8 mouse cellular contexts compared by ENCODE assay signal in the genomic region with DNA sequence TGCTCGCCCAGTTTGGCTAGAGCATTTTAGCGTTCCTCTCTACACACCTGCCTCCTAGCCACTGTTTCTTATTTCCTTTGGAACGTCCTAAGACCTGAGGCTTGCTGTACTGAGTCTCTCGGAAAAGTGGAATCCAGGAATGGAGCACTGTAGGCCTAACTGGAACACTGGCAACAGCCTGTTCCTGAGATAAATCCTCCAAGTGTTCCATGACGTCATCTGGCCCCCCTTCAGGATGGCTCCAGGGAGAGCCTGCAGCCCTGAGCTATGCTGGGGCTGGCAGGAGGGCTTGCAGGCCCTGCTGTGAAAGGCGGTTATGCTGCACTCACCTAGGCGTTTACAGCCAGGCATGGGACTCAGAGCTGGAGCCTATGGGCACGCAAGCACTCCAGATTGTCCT.
DNase-seq lines count a peak whose midpoint lies in the region; ATAC-seq and TF ChIP-seq lines count a peak whose summit lies in the region.

No protein-coding gene starts in this region.

- no peak for TF ChIP-seq CTCF in testis, adult 2 months (IDR thresholded peaks at IDR 0.05; ENCODE audit: control insufficient read depth, insufficient read depth, insufficient replicate concordance, low read depth, low read length)

- peak; percentile 47 for DNase-seq in cerebellum, adult 11-12 months
- no peak for DNase-seq in cerebellum, postnatal 4 days (ENCODE audit: low spot score in 2 of 2)
- peak; percentile 50 for DNase-seq in NIH3T3 (ENCODE audit: low read depth)
- peak; percentile 77 for DNase-seq in embryonic facial prominence, embryonic 14.5 days (ENCODE audit: low spot score)
- DNase-seq in heart, postnatal 4 days = peak; percentile 80

- H3K9ac ChIP-seq in embryonic facial prominence, embryonic 14.5 days (ENCODE audit: low read depth, low read length) = no peak overlapping the region
- H3K9ac ChIP-seq in limb, embryonic 15.5 days = no peak overlapping the region
- no peak overlapping the region for H3K9ac ChIP-seq in hindbrain, embryonic 16.5 days (ENCODE audit: low read depth, low read length)

- no peaks in the 10 kb centered on the region for H3K27me3 ChIP-seq in embryonic facial prominence, embryonic 14.5 days (replicated peaks; ENCODE audit: control insufficient read depth, insufficient read depth, low read length)
- no peaks in the 10 kb centered on the region for H3K27me3 ChIP-seq in limb, embryonic 15.5 days
- H3K27me3 ChIP-seq in testis, adult 2 months (ENCODE audit: control insufficient read depth, insufficient read depth, low read length) = no peaks in the 10 kb centered on the region
- no peaks in the 10 kb centered on the region for H3K27me3 ChIP-seq in hindbrain, embryonic 16.5 days (replicated peaks; ENCODE audit: control insufficient read depth, insufficient read depth, low read length)

- H3K4me3 ChIP-seq in embryonic facial prominence, embryonic 14.5 days (ENCODE audit: low read depth, low read length) = no peak overlapping the region
- no peak overlapping the region for H3K4me3 ChIP-seq in limb, embryonic 15.5 days
- H3K4me3 ChIP-seq in testis, adult 2 months (ENCODE audit: control insufficient read depth, low read depth, low read length) = peak overlapping the region; percentile 15
- H3K4me3 ChIP-seq in hindbrain, embryonic 16.5 days (ENCODE audit: low read length) = no peak overlapping the region

- no peaks in the 10 kb centered on the region for H3K36me3 ChIP-seq in embryonic facial prominence, embryonic 14.5 days (ENCODE audit: control insufficient read depth, insufficient read depth, low read length)
- no peaks in the 10 kb centered on the region for H3K36me3 ChIP-seq in limb, embryonic 15.5 days
- no peaks in the 10 kb centered on the region for H3K36me3 ChIP-seq in testis, adult 2 months (ENCODE audit: control insufficient read depth, insufficient read depth, low read length)
- no peaks in the 10 kb centered on the region for H3K36me3 ChIP-seq in hindbrain, embryonic 16.5 days (ENCODE audit: control insufficient read depth, insufficient read depth, low read length)

- no peak for TF ChIP-seq POLR2A in testis, adult 2 months (IDR thresholded peaks at IDR 0.05; ENCODE audit: control insufficient read depth, low read depth, low read length)

- ATAC-seq in embryonic facial prominence, embryonic 14.5 days (ENCODE audit: low read depth) = peak; percentile 79
- peak; percentile 71; the same call in 1 of the 2 replicates for ATAC-seq in limb, embryonic 15.5 days (ENCODE audit: insufficient number of reproducible peaks, low FRiP score, low TSS enrichment, low read depth)
- no peak; the same call in 1 of the 2 replicates for ATAC-seq in hindbrain, embryonic 16.5 days

- H3K27ac ChIP-seq in embryonic facial prominence, embryonic 14.5 days (replicated peaks; ENCODE audit: low read depth, low read length) = no peak overlapping the region; the same call in 1 of the 2 replicates
- no peak overlapping the region for H3K27ac ChIP-seq in limb, embryonic 15.5 days
- peak overlapping the region; percentile 40 for H3K27ac ChIP-seq in testis, adult 2 months (ENCODE audit: control insufficient read depth, insufficient read depth, low read depth, low read length)
- H3K27ac ChIP-seq in hindbrain, embryonic 16.5 days (ENCODE audit: low read depth, low read length) = no peak overlapping the region

- H3K4me2 ChIP-seq in embryonic facial prominence, embryonic 14.5 days (ENCODE audit: low read depth, low read length) = no peak overlapping the region
- no peak overlapping the region for H3K4me2 ChIP-seq in limb, embryonic 15.5 days
- H3K4me2 ChIP-seq in hindbrain, embryonic 16.5 days (ENCODE audit: low read length) = no peak overlapping the region

- H3K4me1 ChIP-seq in embryonic facial prominence, embryonic 14.5 days (ENCODE audit: control insufficient read depth, insufficient read depth, low read length) = peaks cover 13% of the 10 kb centered on the region; the same call in 1 of the 2 replicates
- peaks cover 21% of the 10 kb centered on the region for H3K4me1 ChIP-seq in limb, embryonic 15.5 days
- peaks cover 7% of the 10 kb centered on the region for H3K4me1 ChIP-seq in testis, adult 2 months (ENCODE audit: control insufficient read depth, insufficient read depth, low read length)
- H3K4me1 ChIP-seq in hindbrain, embryonic 16.5 days (ENCODE audit: control insufficient read depth, insufficient read depth, low read depth, low read length) = no peaks in the 10 kb centered on the region

- no peaks in the 10 kb centered on the region for H3K9me3 ChIP-seq in embryonic facial prominence, embryonic 14.5 days (ENCODE audit: control insufficient read depth, low read length)
- H3K9me3 ChIP-seq in limb, embryonic 15.5 days = no peaks in the 10 kb centered on the region
- no peaks in the 10 kb centered on the region for H3K9me3 ChIP-seq in hindbrain, embryonic 16.5 days (ENCODE audit: control insufficient read depth, low read length)

- WGBS in embryonic facial prominence, embryonic 14.5 days = 21% methylated on average over 8 of the region's 8 CpGs
- WGBS in limb, embryonic 15.5 days = 23% methylated on average over 8 of the region's 8 CpGs
- 46% methylated on average over 8 of the region's 8 CpGs for WGBS in hindbrain, embryonic 16.5 days

Comparison
In these comparisons a context has a peak if more than half of its experiments do, and no peak if none do; other contexts are left out.
1. DNase-seq: peak in cerebellum, adult 11-12 months (single experiment), NIH3T3 (single experiment), embryonic facial prominence, embryonic 14.5 days (single experiment) and heart, postnatal 4 days (single experiment); none in cerebellum, postnatal 4 days (0 of 2).